Mouse (Mus musculus) cerebellum, adult 2 months (tissue): ENCODE data around the gene Lgmn.

Experiments
- CTCF ChIP-seq: fragments of 200-500 bp; IDR thresholded peaks from 2 replicates; pipeline ENCODE4 v1.5.1; 2011; ENCODE audit warnings: low read depth, mild to moderate bottlenecking, control low read depth, low read length, moderate library complexity, borderline replicate concordance; ENCODE audit not compliant: insufficient read depth
- POLR2A ChIP-seq: fragments of 200-500 bp; IDR thresholded peaks from 2 replicates; pipeline ENCODE4 v1.6.1; 2011; ENCODE audit warnings: low read length, control low read depth, borderline replicate concordance; ENCODE audit not compliant: insufficient read depth

DNA sequence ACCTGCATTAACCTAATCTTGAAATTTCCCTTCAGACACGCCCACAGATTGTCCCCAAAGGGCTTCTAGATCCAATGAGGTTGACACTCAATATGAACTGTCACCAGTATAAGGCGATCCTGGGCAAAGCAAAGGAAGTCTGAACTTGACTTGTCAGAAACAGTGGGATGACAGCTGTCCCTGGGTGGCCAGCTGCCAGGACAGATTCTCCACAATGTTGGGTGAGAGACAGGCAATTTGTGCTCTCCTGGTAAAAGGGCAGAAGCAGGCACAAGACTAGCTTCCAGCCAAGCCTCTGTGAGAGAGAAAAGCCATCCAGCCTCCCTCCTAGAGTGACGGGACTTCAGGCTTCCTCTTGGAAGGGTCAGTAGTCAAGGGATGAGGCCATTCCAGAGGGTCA is 67.3 kb downstream of the Lgmn start:
- TF ChIP-seq POLR2A = no peak
- no peak for TF ChIP-seq CTCF
